Mouse (Mus musculus) MEL (cell line): ENCODE measurements around the gene Igflr1. TPM values are rescaled to one million over a fixed set of nuclear protein-coding genes. Genes with fewer than 3 reads are reported as not detected.

ENCODE experiments used
- DNase-seq: peaks from one replicate; pipeline ENCODE4 v3.0.0; 2011; ENCODE audit warnings: low read depth, low spot score
- H3K27ac ChIP-seq: 2 replicates; pipeline ENCODE4 v1.5.1; 2012; ENCODE audit warnings: low read depth, mild to moderate bottlenecking, control low read depth, low read length, moderate library complexity; ENCODE audit not compliant: control insufficient read depth
- H3K27me3 ChIP-seq, 2 experiments: fragments of 150-350 bp in 1 of 2; sonication (generic) in 1 of 2; 2 replicates each; pipeline ENCODE4 v1.6.1; 2012; ENCODE audit warnings: low read length in 2 of 2, mild to moderate bottlenecking in 2 of 2, improper control_type of control experiment in 1 of 2, moderate library complexity in 1 of 2; ENCODE audit not compliant: insufficient read depth in 2 of 2, control insufficient read depth in 1 of 2
- H3K36me3 ChIP-seq, 2 experiments: 2 replicates each; pipeline ENCODE4 v1.6.1; 2012 to 2014; ENCODE audit warnings: low read length in 2 of 2, improper control_type of control experiment in 1 of 2, inconsistent platforms in 1 of 2, mild to moderate bottlenecking in 1 of 2; ENCODE audit not compliant: insufficient read depth in 2 of 2, control insufficient read depth in 1 of 2
- H3K4me1 ChIP-seq, 2 experiments: fragments of 150-350 bp in 1 of 2; sonication (generic) in 1 of 2; 2 replicates each; pipeline ENCODE4 v1.6.1; 2012; ENCODE audit warnings: low read length in 2 of 2, improper control_type of control experiment in 1 of 2, mild to moderate bottlenecking in 1 of 2; ENCODE audit not compliant: insufficient read depth in 2 of 2, control insufficient read depth in 1 of 2
- H3K4me3 ChIP-seq, 2 experiments: fragments of 150-350 bp in 1 of 2; sonication (generic) in 1 of 2; 2 replicates each; pipeline ENCODE4 v1.5.1; 2012; ENCODE audit warnings: low read depth in 2 of 2, low read length in 2 of 2, mild to moderate bottlenecking in 2 of 2, moderate library complexity in 2 of 2, control low read depth in 1 of 2, improper control_type of control experiment in 1 of 2; ENCODE audit not compliant: control insufficient read depth in 1 of 2, insufficient read depth in 1 of 2
- H3K79me2 ChIP-seq: 2 replicates; pipeline ENCODE4 v1.6.1; 2012; ENCODE audit warnings: mild to moderate bottlenecking, low read length, moderate library complexity; ENCODE audit not compliant: control insufficient read depth, poor library complexity, insufficient read depth
- H3K9ac ChIP-seq: 2 replicates; pipeline ENCODE4 v1.6.1; 2012; ENCODE audit warnings: low read depth, mild to moderate bottlenecking, control low read depth, low read length, moderate library complexity; ENCODE audit not compliant: control insufficient read depth, poor library complexity, severe bottlenecking
- H3K9me3 ChIP-seq: fragments of 150-350 bp; sonication (generic); replicated peaks from 2 replicates; pipeline ENCODE4 v1.6.1; 2012; ENCODE audit warnings: mild to moderate bottlenecking, low read length, improper control_type of control experiment, moderate library complexity; ENCODE audit not compliant: insufficient read depth
- CTCF ChIP-seq, 3 experiments: IDR thresholded peaks in 2 of 3; conservative IDR thresholded peaks in 1 of 3; 2 replicates each; pipeline ENCODE4 v1.5.1; 2011 to 2012; ENCODE audit warnings: low read length in 3 of 3, low read depth in 2 of 3, mild to moderate bottlenecking in 2 of 3, improper control_type of control experiment in 1 of 3, inconsistent platforms in 1 of 3, mixed read lengths in 1 of 3, moderate library complexity in 1 of 3; ENCODE audit not compliant: control insufficient read depth in 1 of 3, insufficient read depth in 1 of 3, poor library complexity in 1 of 3, severe bottlenecking in 1 of 3
- E2F4 ChIP-seq: IDR thresholded peaks from 2 replicates; pipeline ENCODE4 v1.6.1; 2011; ENCODE audit warnings: low read depth, low read length, improper control_type of control experiment, borderline replicate concordance
- EP300 ChIP-seq, 2 experiments: IDR thresholded peaks; 2 replicates each; pipeline ENCODE4 v1.6.1; 2011; ENCODE audit warnings: improper control_type of control experiment in 2 of 2, low read length in 2 of 2, low read depth in 1 of 2, mild to moderate bottlenecking in 1 of 2
- GATA1 ChIP-seq: IDR thresholded peaks from 2 replicates; pipeline ENCODE4 v1.6.1; 2011; ENCODE audit warnings: low read depth, low read length, improper control_type of control experiment
- JUND ChIP-seq: IDR thresholded peaks from 2 replicates; pipeline ENCODE4 v1.6.1; 2011; ENCODE audit warnings: low read depth, mild to moderate bottlenecking, improper control_type of control experiment, low read length
- MAFK ChIP-seq: IDR thresholded peaks from 2 replicates; pipeline ENCODE4 v1.6.1; 2011; ENCODE audit warnings: low read depth, mild to moderate bottlenecking, low read length, improper control_type of control experiment, borderline replicate concordance
- MAX ChIP-seq: IDR thresholded peaks from 2 replicates; pipeline ENCODE4 v1.6.1; 2011; ENCODE audit warnings: low read length, improper control_type of control experiment
- MXI1 ChIP-seq: IDR thresholded peaks from 2 replicates; pipeline ENCODE4 v1.6.1; 2011; ENCODE audit warnings: mild to moderate bottlenecking, low read depth, low read length, improper control_type of control experiment
- MYC ChIP-seq: IDR thresholded peaks from 2 replicates; pipeline ENCODE4 v1.6.1; 2011; ENCODE audit warnings: low read depth, mild to moderate bottlenecking, low read length, improper control_type of control experiment, moderate library complexity
- RCOR1 ChIP-seq: IDR thresholded peaks from 2 replicates; pipeline ENCODE4 v1.6.1; 2012; ENCODE audit warnings: low read depth, mild to moderate bottlenecking, inconsistent platforms, low read length, improper control_type of control experiment
- TBP ChIP-seq: IDR thresholded peaks from 2 replicates; pipeline ENCODE4 v1.8.0; 2011; ENCODE audit warnings: low read depth, low read length, improper control_type of control experiment
- USF1 ChIP-seq: IDR thresholded peaks from 2 replicates; pipeline ENCODE4 v1.6.1; 2014; ENCODE audit warnings: low read depth, mild to moderate bottlenecking, inconsistent platforms, low read length, improper control_type of control experiment, moderate library complexity
- USF2 ChIP-seq, 2 experiments: IDR thresholded peaks; 2 replicates each; pipeline ENCODE4 v1.6.1; 2011 to 2012; ENCODE audit warnings: improper control_type of control experiment in 2 of 2, low read length in 2 of 2, borderline replicate concordance in 1 of 2, inconsistent platforms in 1 of 2, low read depth in 1 of 2, mild to moderate bottlenecking in 1 of 2; ENCODE audit not compliant: insufficient read depth in 1 of 2
- ZC3H11A ChIP-seq: IDR thresholded peaks from 2 replicates; pipeline ENCODE4 v1.6.1; 2012; ENCODE audit warnings: low read depth, mild to moderate bottlenecking, inconsistent platforms, low read length, improper control_type of control experiment
- ZKSCAN1 ChIP-seq: IDR thresholded peaks from 2 replicates; pipeline ENCODE4 v1.6.1; 2012; ENCODE audit warnings: low read depth, mild to moderate bottlenecking, inconsistent platforms, low read length, improper control_type of control experiment, moderate library complexity
- polyA plus RNA-seq, 2 experiments: library from polyadenylated mRNA; stranded (reverse) in 1 of 2; unstranded in 1 of 2; fragments of >175 nt in 1 of 2; fragments of >200 nt in 1 of 2; gene quantifications; 2 replicates each; pipeline versions ENCODE4 v1.2.1 to v1.2.4; 2012; ENCODE audit warnings: low replicate concordance in 2 of 2, low read depth in 1 of 2; ENCODE audit not compliant: insufficient read length in 2 of 2, insufficient read depth in 1 of 2, missing spikeins in 1 of 2
- total RNA-seq: library from RNA; depleted of rRNA; stranded (reverse); fragments of 300-350 nt; gene quantifications from 2 replicates; pipeline ENCODE4 v1.2.3, GENCODE M21; 2012

The Igflr1 gene
- total and polyA plus RNA-seq, 3 experiments, result 1.3 to 3.1 TPM; not detected in 1

GRCm38 (mm10) chr7:30563906-30564280, 1.3 kb upstream of the Igflr1 start:
- Histone ChIP-seq H3K4me3 (peak overlapping the region; percentile 82 to 84), H3K9ac (peak overlapping the region; percentile 32)
- TF ChIP-seq MXI1 (no peak), USF2 (IDR thresholded peaks at IDR 0.05; ENCODE audit: borderline replicate concordance in 1 of 2, insufficient read depth in 1 of 2, low read depth in 1 of 2, low read length in 2 of 2) (peak; percentile 20 to 22; a peak in 1 of 4 replicates), E2F4 (no peak), USF1 (peak; percentile 80)
- TF ChIP-seq, all 39 proteins: peak for 2
- peak overlapping the region; percentile 28; the same call in 1 of the 2 replicates for H3K27ac ChIP-seq
- H3K36me3 ChIP-seq, result peaks cover 0 to 4% of the 10 kb centered on the region in 2 experiments; a peak in 1 of 4 replicates
- H3K79me2 ChIP-seq, result peaks cover 11% of the 10 kb centered on the region
- DNase-seq, result no peak
- H3K4me1 ChIP-seq, result peaks cover 2 to 10% of the 10 kb centered on the region in 2 experiments; a peak in 2 of 4 replicates
- no peaks in the 10 kb centered on the region for H3K9me3 ChIP-seq
- no peaks in the 10 kb centered on the region for H3K27me3 ChIP-seq

- H3K27me3 ChIP-seq, result no peaks in the 10 kb centered on the region
- peaks cover 6% of the 10 kb centered on the region for H3K79me2 ChIP-seq
- peaks cover 0 to 4% of the 10 kb centered on the region in 2 experiments; a peak in 2 of 4 replicates for H3K36me3 ChIP-seq
- H3K27ac ChIP-seq, result no peak overlapping the region
- H3K9me3 ChIP-seq, result no peaks in the 10 kb centered on the region
- DNase-seq, result no peak
- no peak overlapping the region for H3K9ac ChIP-seq
- no peak overlapping the region for H3K4me3 ChIP-seq
- no peak for TF ChIP-seq ZKSCAN1
- peaks cover 2 to 8% of the 10 kb centered on the region in 2 experiments; a peak in 1 of 4 replicates for H3K4me1 ChIP-seq
Measured at GRCm38 (mm10) chr7:30566033-30566432, 806 bp downstream of the Igflr1 start.

GRCm38 (mm10) chr7:30567555-30567954, 2.3 kb downstream of the Igflr1 start:
- Histone ChIP-seq H3K27ac (no peak overlapping the region), H3K36me3 (peaks cover 0 to 4% of the 10 kb centered on the region in 2 experiments; a peak in 3 of 4 replicates), H3K9ac (no peak overlapping the region), H3K4me1 (peaks cover 3 to 8% of the 10 kb centered on the region in 2 experiments; a peak in 1 of 4 replicates), H3K79me2 (peaks cover 3% of the 10 kb centered on the region), H3K9me3 (no peaks in the 10 kb centered on the region), H3K4me3 (no peak overlapping the region), H3K27me3 (no peaks in the 10 kb centered on the region)
- TF ChIP-seq GATA1, result no peak
- TF ChIP-seq, all 39 proteins: peak for 0
- DNase-seq, result no peak

DNA sequence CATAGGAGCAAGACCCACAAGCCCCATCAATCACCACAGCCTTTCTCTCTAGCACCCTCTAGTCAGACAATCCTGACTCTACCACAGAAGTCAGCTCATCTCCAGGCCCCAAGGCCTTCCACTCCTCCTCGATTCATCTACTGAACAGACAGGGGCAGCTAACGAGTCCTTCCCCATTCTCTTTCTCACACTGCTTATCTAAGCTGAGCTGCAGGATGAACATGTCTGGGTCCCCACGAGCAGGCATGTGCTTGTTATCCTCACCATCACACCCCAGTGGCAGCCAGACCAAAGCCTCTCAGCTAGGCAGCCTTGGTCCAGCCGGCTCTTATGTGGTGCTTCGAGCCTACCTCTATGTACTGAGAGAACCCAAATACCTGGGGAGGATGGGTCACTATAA, 7.2 kb downstream of the Igflr1 start:
- H3K27me3 ChIP-seq, result no peaks in the 10 kb centered on the region
- H3K27ac ChIP-seq, result peak overlapping the region; percentile 15; the same call in 1 of the 2 replicates

More for the DNA sequence above, 7.2 kb downstream of the Igflr1 start:
- TF ChIP-seq MYC, result peak; percentile 62; the same call in 1 of the 2 replicates
- TF ChIP-seq ZC3H11A, result no peak
- no peak for TF ChIP-seq MAFK
- TF ChIP-seq MXI1, result peak; percentile 49
- peak in 1 of 3 experiments; percentile 5; a peak in 2 of 6 replicates for TF ChIP-seq CTCF (IDR thresholded peaks at IDR 0.05 in 2 of 3, conservative IDR thresholded peaks at IDR 0.05 in 1 of 3; ENCODE audit: control insufficient read depth in 1 of 3, insufficient read depth in 1 of 3, low read depth in 2 of 3, low read length in 3 of 3, poor library complexity in 1 of 3, severe bottlenecking in 1 of 3)
- TF ChIP-seq TBP, result peak; percentile 61
- no peak for TF ChIP-seq JUND
- TF ChIP-seq RCOR1, result peak; percentile 39; the same call in 1 of the 2 replicates
- TF ChIP-seq EP300 (IDR thresholded peaks at IDR 0.05; ENCODE audit: low read depth in 1 of 2, low read length in 2 of 2), result peak in 1 of 2 experiments; percentile 6; a peak in 1 of 4 replicates
- TF ChIP-seq MAX, result peak; percentile 65
- peak; percentile 8; the same call in 1 of the 2 replicates for TF ChIP-seq GATA1
- TF ChIP-seq, all 39 proteins: peak for 8
- Histone ChIP-seq H3K4me3 (no peak overlapping the region), H3K36me3 (peaks cover 0 to 15% of the 10 kb centered on the region in 2 experiments; a peak in 3 of 4 replicates), H3K4me1 (peaks cover 0 to 6% of the 10 kb centered on the region in 2 experiments; a peak in 1 of 4 replicates), H3K79me2 (no peaks in the 10 kb centered on the region), H3K9me3 (no peaks in the 10 kb centered on the region), H3K9ac (no peak overlapping the region)
- peak; percentile 63 for DNase-seq
